Mouse (Mus musculus) G1E (cell line): ENCODE data around the gene Bad.

Source experiments
- CTCF ChIP-seq: IDR thresholded peaks from 2 replicates; pipeline ENCODE4 v1.5.1; 2012; ENCODE audit warnings: low read depth, low read length, inconsistent platforms, mixed read lengths
- GATA1 ChIP-seq: IDR thresholded peaks from 2 replicates; pipeline ENCODE4 v1.6.1; 2012; ENCODE audit warnings: borderline replicate concordance, low read length, inconsistent platforms, mixed read lengths
- GATA2 ChIP-seq: IDR thresholded peaks from 2 replicates; pipeline ENCODE4 v1.6.1; 2012; ENCODE audit warnings: low read depth, low read length, inconsistent platforms, borderline replicate concordance
- POLR2AphosphoS5 ChIP-seq: IDR thresholded peaks from 2 replicates; pipeline ENCODE4 v1.6.1; 2012; ENCODE audit warnings: low read depth, low read length, inconsistent platforms; ENCODE audit not compliant: insufficient replicate concordance
- TAL1 ChIP-seq: conservative IDR thresholded peaks from 2 replicates; pipeline ENCODE4 v1.6.1; 2012; ENCODE audit warnings: low read depth, low read length, inconsistent platforms, mixed read lengths

DNA sequence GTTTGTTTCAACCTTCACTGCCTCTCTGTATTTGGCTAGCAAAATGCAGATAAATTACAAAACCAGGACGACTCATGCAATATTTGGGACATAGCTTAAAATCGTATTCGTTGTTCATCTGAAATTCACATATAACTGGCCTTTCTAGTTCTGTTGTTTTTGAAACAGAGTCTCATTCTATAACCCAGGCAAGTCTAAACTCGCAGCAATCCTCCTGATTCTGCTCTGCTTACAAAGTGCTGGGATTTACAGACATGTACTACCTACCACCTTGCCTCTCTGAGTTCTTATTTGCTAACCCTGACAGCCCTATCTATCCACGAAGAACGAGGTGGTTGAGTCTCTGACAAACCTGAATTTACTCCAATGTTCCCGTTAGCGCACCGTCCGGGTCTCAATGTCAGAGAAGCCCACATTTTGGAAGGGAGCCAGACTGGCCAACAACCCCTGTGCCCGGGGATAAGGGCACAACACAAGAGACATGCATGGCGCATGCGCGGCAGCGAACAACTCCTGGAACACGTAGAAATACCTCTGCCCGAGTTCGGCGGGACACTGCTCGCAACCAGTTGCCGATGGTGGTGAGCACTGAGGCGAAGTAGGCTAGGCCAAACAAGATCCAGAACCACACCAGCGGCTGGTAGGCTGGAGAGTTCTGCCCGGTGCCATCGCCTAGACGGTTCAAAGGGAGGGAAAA lies 15.0 kb upstream of the Bad start:
- no peak for TF ChIP-seq CTCF
- TF ChIP-seq POLR2AphosphoS5: no peak
- no peak for TF ChIP-seq TAL1
- TF ChIP-seq GATA1: no peak
- TF ChIP-seq GATA2: no peak
